Mouse (Mus musculus) midbrain, embryonic 12.5 days (tissue): ENCODE measurements around the gene Pts. TPM values are rescaled to one million over a fixed set of nuclear protein-coding genes. Genes with fewer than 3 reads are reported as not detected.
A peak's percentile ranks its signal among the peaks of the same experiment; 100 is the strongest.

Experiments used
- ATAC-seq: fragments of 200-750 bp; cut with Nextera tagmentation; 2 replicates; pipeline ENCODE4 v1.8.0; 2017; ENCODE audit warnings: low read depth, moderate TSS enrichment, moderate library complexity; ENCODE audit not compliant: low FRiP score
- H3K27ac ChIP-seq: fragments of 300-500 bp; sonication (generic); replicated peaks from 2 replicates; pipeline ENCODE4 v1.5.1; 2016; ENCODE audit warnings: mild to moderate bottlenecking
- H3K27me3 ChIP-seq: fragments of 300-500 bp; sonication (generic); 2 replicates; pipeline ENCODE4 v1.6.1; 2016; ENCODE audit warnings: mild to moderate bottlenecking
- H3K36me3 ChIP-seq: fragments of 300-500 bp; sonication (generic); 2 replicates; pipeline ENCODE4 v1.6.1; 2016
- H3K4me1 ChIP-seq: fragments of 300-500 bp; sonication (generic); 2 replicates; pipeline ENCODE4 v1.6.1; 2016
- H3K4me2 ChIP-seq: fragments of 300-500 bp; sonication (generic); replicated peaks from 2 replicates; pipeline ENCODE4 v1.6.1; 2016; ENCODE audit warnings: mild to moderate bottlenecking, moderate library complexity
- H3K4me3 ChIP-seq: fragments of 300-500 bp; sonication (generic); 2 replicates; pipeline ENCODE4 v1.5.1; 2016; ENCODE audit warnings: mild to moderate bottlenecking
- H3K9ac ChIP-seq: fragments of 300-500 bp; sonication (generic); replicated peaks from 2 replicates; pipeline ENCODE4 v1.6.1; 2016; ENCODE audit warnings: mild to moderate bottlenecking, moderate library complexity
- H3K9me3 ChIP-seq: fragments of 300-500 bp; sonication (generic); 2 replicates; pipeline ENCODE4 v1.6.1; 2016; ENCODE audit warnings: mild to moderate bottlenecking
- WGBS: fragments of 180-500 bp; shearing (Covaris S2); methylation state at CpG from one replicate; pipeline ENCODE4 v1.1.7; 2016; 5-methylcytosine and 5-hydroxymethylcytosine counted together
- polyA plus RNA-seq: library from polyadenylated mRNA; unstranded; fragments of >200 nt; fragmentation: Nextera tagmentation; extraction: Ambion mirVana; gene quantifications from 2 replicates; pipeline ENCODE4 v1.2.1, GENCODE M21; 2016

Gene Pts
- polyA plus RNA-seq, result 97.4 and 102 TPM in 2 replicates

GRCm38 (mm10) chr9:50528293-50528892 is at the start of gene Pts:
Gene Pts, minus strand, starts transcription at chr9:50528724.
- Histone ChIP-seq H3K27ac (peak within 1 kb of the TSS; percentile 68), H3K4me3 (peak within 1 kb of the TSS; percentile 70), H3K4me2 (peak within 1 kb of the TSS; percentile 56), H3K4me1 (peaks cover 8% of the 10 kb centered on the region), H3K9ac (peak within 1 kb of the TSS; percentile 69), H3K27me3 (no peaks in the 10 kb centered on the region), H3K36me3 (no peaks in the 10 kb centered on the region), H3K9me3 (no peaks in the 10 kb centered on the region)
- ATAC-seq, result peak; percentile 99
- WGBS, result under 1% methylated on average over 54 of the region's 54 CpGs

DNA sequence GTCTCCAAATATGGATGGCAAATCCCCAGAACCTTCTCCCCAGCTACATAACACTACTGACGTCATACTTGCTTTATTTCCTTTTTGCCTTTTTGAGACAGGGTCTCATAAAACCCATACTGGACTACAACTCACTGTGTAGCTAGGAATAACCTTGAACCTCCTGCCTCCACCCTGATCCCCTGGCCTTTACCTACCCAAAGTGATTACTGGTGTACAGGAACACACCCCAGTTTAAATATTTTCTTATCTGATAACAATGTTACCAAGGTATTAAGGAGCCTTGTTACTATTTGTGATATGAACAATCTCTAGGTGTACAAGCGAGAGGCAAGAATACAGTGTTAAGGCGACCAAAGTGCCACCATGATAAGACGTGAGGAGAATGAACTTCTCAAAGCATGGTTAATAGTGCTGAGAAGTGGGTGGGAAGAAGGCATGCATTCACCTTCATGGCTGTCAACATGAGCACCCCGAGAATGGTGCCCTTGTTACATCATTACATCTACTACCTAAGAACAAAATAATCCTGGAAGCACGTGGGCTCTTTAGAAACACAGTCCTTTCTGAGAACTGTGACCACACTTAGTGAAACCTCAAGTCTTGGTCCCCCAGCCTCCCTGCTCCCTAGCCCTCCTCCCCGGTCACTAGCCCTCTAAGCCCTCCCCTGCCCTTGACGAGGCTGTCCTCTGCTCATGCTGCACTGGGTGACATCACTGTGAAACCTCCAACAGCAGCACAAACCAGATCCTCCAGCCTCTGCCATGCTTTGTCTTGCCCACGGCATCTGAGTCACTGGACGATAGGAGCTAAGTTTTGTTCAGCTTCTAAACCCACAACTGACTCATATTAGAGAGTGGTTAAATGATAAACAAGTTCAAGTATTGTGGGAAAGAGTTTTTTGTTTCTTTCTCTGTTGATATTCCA is 41.3 kb upstream of the Pts start:
- WGBS, result 81% methylated on average over 10 of the region's 10 CpGs
- Histone ChIP-seq H3K4me1 (no peaks in the 10 kb centered on the region), H3K9me3 (no peaks in the 10 kb centered on the region), H3K27me3 (no peaks in the 10 kb centered on the region), H3K27ac (no peak overlapping the region), H3K4me3 (no peak overlapping the region), H3K36me3 (no peaks in the 10 kb centered on the region), H3K4me2 (no peak overlapping the region), H3K9ac (no peak overlapping the region)
- no peak for ATAC-seq

GRCm38 (mm10) chr9:50567881-50568280 is 39.4 kb upstream of the Pts start:
- Histone ChIP-seq H3K9ac (no peak overlapping the region), H3K9me3 (no peaks in the 10 kb centered on the region), H3K27ac (no peak overlapping the region), H3K4me1 (no peaks in the 10 kb centered on the region), H3K4me3 (no peak overlapping the region), H3K36me3 (no peaks in the 10 kb centered on the region), H3K27me3 (no peaks in the 10 kb centered on the region), H3K4me2 (no peak overlapping the region)
- WGBS, result 92% methylated on average over 2 of the region's 2 CpGs
- ATAC-seq, result no peak

DNA sequence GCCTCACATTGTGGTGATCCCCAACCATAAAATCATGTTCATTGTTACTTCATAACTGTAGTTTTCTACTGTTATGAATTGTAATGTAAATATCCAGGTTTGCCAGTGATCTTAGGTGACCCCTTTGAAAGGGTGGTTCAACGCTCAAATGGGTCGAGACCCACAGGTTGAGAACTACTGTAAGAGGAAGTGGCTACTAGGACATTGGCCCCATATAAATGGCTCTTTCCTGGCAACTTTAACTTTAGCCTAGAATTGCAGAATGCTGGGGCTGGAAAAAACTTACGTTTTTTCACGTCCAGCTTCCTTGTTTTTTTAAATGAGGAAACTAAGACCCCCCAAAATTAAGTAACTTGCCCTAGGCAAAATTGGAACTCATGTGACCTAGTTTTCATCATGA is 38.8 kb upstream of the Pts start:
- Histone ChIP-seq H3K27me3 (no peaks in the 10 kb centered on the region), H3K4me3 (no peak overlapping the region), H3K27ac (no peak overlapping the region), H3K4me2 (no peak overlapping the region), H3K9me3 (no peaks in the 10 kb centered on the region), H3K9ac (no peak overlapping the region), H3K4me1 (no peaks in the 10 kb centered on the region), H3K36me3 (no peaks in the 10 kb centered on the region)
- WGBS, result 91% methylated on average over 4 of the region's 4 CpGs
- ATAC-seq, result no peak

- no peak for ATAC-seq
- no peak overlapping the region for H3K4me2 ChIP-seq
- 0 out of 2 replicates have a peak, but pooled peaks cover 3% of the 10 kb centered on the region for H3K9me3 ChIP-seq
- H3K4me1 ChIP-seq, result no peaks in the 10 kb centered on the region
- H3K36me3 ChIP-seq, result peaks cover 3% of the 10 kb centered on the region
- no peaks in the 10 kb centered on the region for H3K27me3 ChIP-seq
- H3K27ac ChIP-seq, result no peak overlapping the region
- H3K9ac ChIP-seq, result no peak overlapping the region
- WGBS, result 83% methylated on average over 4 of the region's 4 CpGs
- no peak overlapping the region for H3K4me3 ChIP-seq
These were observed 37.4 kb upstream of the Pts start for GRCm38 (mm10) chr9:50565940-50566339.

- Histone ChIP-seq H3K9ac (no peak overlapping the region), H3K27me3 (no peaks in the 10 kb centered on the region), H3K4me3 (no peak overlapping the region), H3K4me2 (no peak overlapping the region), H3K9me3 (0 out of 2 replicates have a peak, but pooled peaks cover 7% of the 10 kb centered on the region), H3K36me3 (peaks cover 6% of the 10 kb centered on the region), H3K27ac (no peak overlapping the region), H3K4me1 (no peaks in the 10 kb centered on the region)
- no peak for ATAC-seq
- WGBS, result 80% methylated on average over 7 of the region's 7 CpGs
These were observed 36.6 kb upstream of the Pts start for GRCm38 (mm10) chr9:50565173-50565572.

DNA sequence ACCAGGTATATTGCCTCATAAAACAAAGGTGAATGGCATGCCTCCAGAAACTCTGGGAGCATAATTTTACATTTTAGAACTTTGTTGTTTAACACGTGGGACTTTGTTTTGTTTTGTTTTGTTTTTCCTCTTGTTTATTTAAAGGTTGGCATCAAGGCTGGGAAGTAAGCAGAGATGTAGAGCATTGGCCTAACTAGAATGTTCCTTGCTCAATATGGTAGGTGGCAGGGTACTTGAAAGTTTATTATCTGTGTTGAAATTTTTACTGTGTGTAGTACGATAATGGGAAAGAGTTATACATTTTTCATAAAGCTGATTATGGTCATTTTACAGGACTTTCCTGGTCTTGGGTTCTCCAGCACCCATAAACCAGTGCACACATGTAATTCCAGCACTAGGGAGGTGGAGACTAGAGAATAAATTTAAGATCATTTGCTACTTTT is 33.4 kb upstream of the Pts start:
- Histone ChIP-seq H3K9me3 (0 out of 2 replicates have a peak, but pooled peaks cover 7% of the 10 kb centered on the region), H3K27me3 (no peaks in the 10 kb centered on the region), H3K4me1 (no peaks in the 10 kb centered on the region), H3K9ac (no peak overlapping the region), H3K36me3 (peaks cover 6% of the 10 kb centered on the region), H3K4me2 (no peak overlapping the region), H3K27ac (no peak overlapping the region), H3K4me3 (no peak overlapping the region)
- ATAC-seq, result no peak
- WGBS, result 83% methylated on average over 2 of the region's 2 CpGs

DNA sequence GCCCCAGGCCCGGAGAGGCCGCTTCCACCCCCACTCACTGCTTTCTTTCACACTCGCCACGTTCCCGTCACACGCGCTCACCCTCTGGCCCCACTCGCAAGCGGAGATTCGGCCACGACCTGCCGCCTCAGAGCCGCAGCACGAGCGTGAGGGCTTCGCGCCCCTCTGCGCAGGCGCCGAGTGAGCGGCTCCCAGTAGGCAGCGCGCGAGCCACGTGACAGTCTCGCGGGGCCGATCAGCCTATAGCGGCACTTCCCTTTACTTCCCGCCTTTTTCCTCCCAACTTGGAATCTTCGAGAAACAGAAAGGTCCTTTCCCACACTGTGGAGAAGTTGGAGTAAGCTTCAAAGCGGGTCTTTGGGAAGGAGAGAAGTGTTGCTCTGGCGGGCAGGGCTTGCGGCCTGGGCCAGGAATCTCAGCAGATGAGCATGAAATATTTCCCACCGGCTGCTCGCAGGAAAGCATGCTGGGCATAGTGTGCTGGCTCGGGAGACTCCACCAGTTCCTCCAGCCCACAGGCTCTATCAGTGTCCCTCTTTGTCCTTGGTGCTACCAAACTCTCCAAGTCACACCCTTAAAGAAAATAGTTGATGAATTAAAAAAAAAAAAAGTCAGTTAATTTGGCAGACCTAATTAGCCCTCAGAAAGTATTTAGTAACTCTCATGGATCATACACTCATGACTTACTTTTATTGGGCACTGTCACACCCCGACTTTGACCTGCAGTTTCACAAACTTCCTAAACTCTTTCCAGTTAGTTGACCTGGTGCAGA is 32.8 kb upstream of the Pts start, which contains the start of gene Tex12:
Gene Tex12 (minus strand): TSS at position 181 of the 773 bp plus-strand sequence.
- Histone ChIP-seq H3K9me3 (0 out of 2 replicates have a peak, but pooled peaks cover 7% of the 10 kb centered on the region), H3K4me1 (no peaks in the 10 kb centered on the region), H3K4me3 (no peak within 1 kb of the TSS), H3K27me3 (no peaks in the 10 kb centered on the region), H3K27ac (no peak within 1 kb of the TSS), H3K4me2 (no peak within 1 kb of the TSS), H3K36me3 (peaks cover 6% of the 10 kb centered on the region), H3K9ac (no peak within 1 kb of the TSS)
- ATAC-seq, result no peak
- 90% methylated on average over 38 of the region's 38 CpGs for WGBS

DNA sequence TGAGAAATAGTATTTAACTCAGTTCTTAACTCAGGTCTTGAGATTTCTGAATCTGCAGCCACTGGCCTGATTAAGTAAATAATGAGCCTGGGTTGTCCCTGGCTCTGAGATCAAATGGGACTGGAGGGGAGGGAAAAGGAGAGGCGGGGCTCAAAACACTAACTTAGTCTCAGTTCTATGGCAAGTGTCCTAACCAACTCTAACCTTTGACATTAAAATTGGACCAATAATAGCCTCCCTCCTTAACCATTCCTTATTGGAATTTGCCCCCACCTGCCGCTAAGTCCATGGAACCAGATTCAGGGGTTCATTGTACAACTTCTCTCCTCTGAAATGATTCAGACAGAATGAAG is 26.5 kb upstream of the Pts start, which contains the start of gene Bco2:
Gene Bco2 (minus strand): TSS at position 88 of the 353 bp plus-strand sequence.
- peak within 1 kb of the TSS; percentile 93 for H3K27ac ChIP-seq
- WGBS, result 12% methylated on average over 2 of the region's 2 CpGs
- no peaks in the 10 kb centered on the region for H3K27me3 ChIP-seq
- peak; percentile 77 for ATAC-seq
- peak within 1 kb of the TSS; percentile 29 for H3K4me3 ChIP-seq
- no peaks in the 10 kb centered on the region for H3K36me3 ChIP-seq
- no peaks in the 10 kb centered on the region for H3K9me3 ChIP-seq
- H3K4me1 ChIP-seq, result peaks cover 16% of the 10 kb centered on the region
- peak within 1 kb of the TSS; percentile 51; the same call in 1 of the 2 replicates for H3K9ac ChIP-seq
- peak within 1 kb of the TSS; percentile 50 for H3K4me2 ChIP-seq

GRCm38 (mm10) chr9:50554241-50555093 is 25.9 kb upstream of the Pts start, which contains the start of gene Il18:
Gene Il18, plus strand, starts transcription at chr9:50554827.
- no peaks in the 10 kb centered on the region for H3K9me3 ChIP-seq
- H3K4me2 ChIP-seq, result peak within 1 kb of the TSS; percentile 50
- H3K27me3 ChIP-seq, result no peaks in the 10 kb centered on the region
- H3K4me1 ChIP-seq, result peaks cover 16% of the 10 kb centered on the region
- peak within 1 kb of the TSS; percentile 51; the same call in 1 of the 2 replicates for H3K9ac ChIP-seq
- ATAC-seq, result peak; percentile 98
- peak within 1 kb of the TSS; percentile 93 for H3K27ac ChIP-seq
- WGBS, result 20% methylated on average over 12 of the region's 12 CpGs
- no peaks in the 10 kb centered on the region for H3K36me3 ChIP-seq
- peak within 1 kb of the TSS; percentile 29 for H3K4me3 ChIP-seq

DNA sequence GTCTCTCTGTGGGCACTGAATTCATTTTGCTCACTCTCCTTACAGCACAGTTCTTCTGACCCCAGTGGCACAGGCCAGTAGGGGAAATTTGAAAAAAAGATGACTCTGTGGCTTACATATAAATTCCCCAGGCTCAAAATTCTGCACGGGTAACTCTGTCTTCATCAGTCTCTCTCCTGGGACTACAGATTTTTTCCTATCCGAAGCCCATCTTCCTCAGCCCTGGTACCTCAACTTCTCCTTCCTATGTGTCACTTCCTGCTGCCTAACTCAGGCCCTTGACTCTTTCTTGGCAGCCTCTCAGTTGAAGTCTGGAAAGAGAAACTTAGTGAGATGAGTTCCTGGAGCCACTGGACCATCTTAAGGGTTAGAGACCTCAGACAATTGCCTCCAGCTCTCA is 25.0 kb upstream of the Pts start:
- Histone ChIP-seq H3K36me3 (no peaks in the 10 kb centered on the region), H3K4me1 (peaks cover 16% of the 10 kb centered on the region), H3K4me3 (no peak overlapping the region), H3K9me3 (no peaks in the 10 kb centered on the region), H3K27me3 (no peaks in the 10 kb centered on the region), H3K27ac (peak overlapping the region; percentile 93), H3K9ac (no peak overlapping the region), H3K4me2 (no peak overlapping the region)
- WGBS, result 72% methylated on average over 2 of the region's 2 CpGs
- no peak for ATAC-seq
